Mouse (Mus musculus) T-helper 17 cell (primary cell): Measurements from ENCODE around the gene Gm38655.
"Not testable (repeated sequence)": the region's sequence is repeated elsewhere in the genome, so short reads cannot be mapped to it uniquely, and the experiment has no call there.

Experiments used
- in situ Hi-C, 2 experiments: fragments of 300-600 bp; cut with MboI, MseI; formaldehyde crosslinking; loops; 1 replicate in 1 of 2; 2 replicates in 1 of 2; pipeline ENCODE4 v1.15.1; 2025; ENCODE audit warnings: high pct_unique_total_duplicates in 2 of 2

Gm38655 gene

GRCm38 (mm10) chr17:25175411-25175810 is at the start of gene Gm38655:
Gene Gm38655, minus strand, starts transcription at chr17:25175471.
- in situ Hi-C loops, result no loop called here

DNA sequence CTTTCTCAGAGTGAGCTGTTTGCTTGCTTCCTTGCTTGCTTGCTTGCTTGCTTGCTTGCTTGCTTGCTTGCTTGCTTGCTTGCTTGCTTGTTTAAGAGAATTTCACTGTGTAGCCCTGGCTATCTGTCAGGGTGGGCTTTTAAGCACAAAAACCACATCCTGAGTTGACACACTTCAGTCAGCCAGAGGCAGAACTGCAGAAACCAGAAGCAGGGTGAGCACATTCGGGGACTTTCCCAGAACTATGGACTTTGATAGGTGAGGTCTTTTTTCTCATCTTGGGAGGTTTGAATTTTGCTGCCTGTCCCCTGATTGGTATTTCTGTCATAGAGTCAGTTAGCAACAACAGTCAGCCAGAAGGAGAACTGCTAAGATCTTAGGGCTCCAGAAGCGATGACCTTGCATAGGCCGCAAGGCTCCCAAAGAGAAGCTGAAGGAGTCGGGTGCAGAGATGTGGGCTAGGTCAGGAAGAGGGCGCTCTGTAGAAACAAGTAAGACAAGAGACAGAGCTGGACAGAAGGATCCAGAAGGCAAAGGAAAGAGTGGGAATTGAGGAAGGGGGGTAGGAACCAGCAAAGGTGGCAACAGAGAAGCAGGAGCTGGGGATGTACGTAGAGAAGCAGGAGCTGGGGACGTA is 49.4 kb upstream of the Gm38655 start:
- in situ Hi-C loops, result loop anchor here in 1 of 2 experiments (5.0 kb wide), 1 partner anchor 37 kb away; the partner anchor contains the start of gene Unkl

DNA sequence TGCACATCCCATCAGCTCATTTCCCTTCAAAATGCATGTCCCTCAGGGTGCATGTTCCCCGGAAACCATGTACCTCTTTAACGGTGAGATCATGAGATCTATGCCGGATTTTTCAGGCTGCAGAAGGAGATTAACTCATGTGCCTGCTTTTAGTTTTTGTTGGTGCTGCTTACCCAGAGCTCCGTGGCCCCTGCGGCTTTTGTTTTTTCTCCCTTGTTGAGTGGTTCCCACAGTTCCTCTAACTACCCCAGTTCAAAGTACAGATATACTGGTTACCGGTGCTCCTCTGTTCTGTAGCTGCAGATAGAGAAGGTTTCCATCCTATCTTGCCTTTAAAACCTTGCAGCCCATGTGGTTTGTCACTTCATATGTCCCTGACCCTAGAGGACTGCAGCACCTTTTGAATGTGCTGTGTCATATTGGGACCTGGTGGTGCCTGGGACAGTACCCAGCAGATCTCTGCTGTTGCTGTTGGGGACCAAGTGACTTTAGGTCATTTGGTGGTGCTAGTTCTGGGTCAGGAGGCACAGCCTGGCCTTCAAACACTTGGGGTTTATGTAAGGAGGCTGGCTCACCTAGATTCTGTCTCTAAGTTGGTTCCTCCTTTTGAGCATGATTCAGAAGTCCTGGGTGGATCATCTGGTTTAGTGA is 47.8 kb upstream of the Gm38655 start:
- in situ Hi-C loops, result no loop called here

GRCm38 (mm10) chr17:25222504-25222940 is 47.3 kb upstream of the Gm38655 start:
- in situ Hi-C loops, result not testable (repeated sequence)

DNA sequence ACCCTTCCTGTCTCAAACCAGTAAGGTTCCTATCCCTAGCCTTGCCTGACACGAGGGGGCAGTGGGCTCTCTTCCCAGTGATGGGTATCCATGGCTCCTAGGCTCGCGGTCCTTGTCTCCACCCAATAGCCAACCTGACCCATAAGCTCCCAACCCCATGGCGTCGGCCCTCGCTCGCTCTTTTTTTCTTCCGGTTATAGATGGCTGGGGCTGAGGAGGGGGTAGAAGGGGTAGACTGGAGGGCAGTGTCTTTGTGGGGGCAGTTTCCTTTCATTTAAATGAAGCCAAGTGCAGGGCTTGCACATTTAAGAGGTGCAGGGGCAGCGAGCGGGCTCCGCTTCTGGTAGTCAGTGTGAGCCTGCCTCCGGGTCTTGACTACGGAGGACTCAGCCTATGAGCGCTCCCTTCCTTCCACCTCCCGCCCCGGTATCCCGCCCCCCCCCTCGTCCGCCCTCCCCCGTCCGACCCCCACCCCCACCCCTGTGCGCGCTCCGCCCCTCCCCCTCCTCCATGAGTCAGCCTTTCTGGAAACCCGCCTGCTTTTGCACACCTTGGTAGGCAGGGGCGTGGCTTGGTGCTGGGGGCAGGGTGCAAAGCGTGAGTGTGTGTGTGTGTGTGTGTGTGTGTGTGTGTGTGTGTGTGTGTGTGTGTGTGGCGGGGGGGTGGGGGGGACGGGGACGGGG is 46.7 kb upstream of the Gm38655 start:
- in situ Hi-C loops, result no loop called here

GRCm38 (mm10) chr17:25220746-25221145 is 45.5 kb upstream of the Gm38655 start:
- in situ Hi-C loops, result no loop called here

DNA sequence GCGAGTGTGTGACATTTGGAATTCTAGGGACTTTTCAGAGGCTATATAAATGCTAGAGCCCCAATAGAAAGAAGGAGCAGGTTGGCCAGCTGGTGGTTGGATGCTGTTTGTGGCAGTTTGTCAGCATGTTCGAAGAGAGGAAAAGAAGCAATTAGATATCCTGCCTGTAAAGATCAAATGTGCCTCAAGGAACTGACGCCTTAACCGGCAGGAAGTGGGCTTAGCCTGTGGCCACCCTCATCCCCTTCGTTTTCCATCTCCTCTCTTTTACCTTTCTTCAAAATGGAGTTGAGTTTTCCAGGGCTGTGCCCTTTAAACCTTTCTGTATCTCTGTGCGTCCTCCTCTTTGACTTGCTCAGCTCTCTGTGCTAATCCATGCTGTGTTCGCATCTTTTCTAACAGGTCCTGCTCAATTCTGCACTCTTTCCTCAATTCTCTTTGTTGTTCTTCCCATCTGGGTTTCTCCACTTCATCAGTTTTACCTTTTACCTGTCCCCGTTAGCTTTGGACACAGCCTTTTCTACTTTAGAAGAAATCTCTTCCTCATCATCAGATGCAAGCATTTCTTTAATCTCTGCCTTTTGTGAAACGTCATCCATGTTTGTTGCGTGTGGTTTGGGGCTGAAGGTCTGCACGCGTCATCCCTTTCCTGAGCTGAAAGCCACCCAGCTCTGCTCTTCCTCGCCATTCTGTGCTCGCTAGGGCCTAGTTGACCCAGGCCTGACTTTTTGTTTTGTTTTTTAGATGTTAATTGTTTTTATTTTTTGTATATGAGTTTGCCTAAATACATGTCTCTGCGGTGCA is 44.4 kb upstream of the Gm38655 start:
- in situ Hi-C loops, result no loop called here

- in situ Hi-C loops, result no loop called here
These were observed 43.7 kb upstream of the Gm38655 start for GRCm38 (mm10) chr17:25218967-25219366.

GRCm38 (mm10) chr17:25215431-25215830 is 40.2 kb upstream of the Gm38655 start:
- in situ Hi-C loops, result no loop called here

GRCm38 (mm10) chr17:25211705-25212104 is 36.4 kb upstream of the Gm38655 start:
- in situ Hi-C loops, result no loop called here

GRCm38 (mm10) chr17:25210680-25211466 is 35.6 kb upstream of the Gm38655 start:
- in situ Hi-C loops, result no loop called here

DNA sequence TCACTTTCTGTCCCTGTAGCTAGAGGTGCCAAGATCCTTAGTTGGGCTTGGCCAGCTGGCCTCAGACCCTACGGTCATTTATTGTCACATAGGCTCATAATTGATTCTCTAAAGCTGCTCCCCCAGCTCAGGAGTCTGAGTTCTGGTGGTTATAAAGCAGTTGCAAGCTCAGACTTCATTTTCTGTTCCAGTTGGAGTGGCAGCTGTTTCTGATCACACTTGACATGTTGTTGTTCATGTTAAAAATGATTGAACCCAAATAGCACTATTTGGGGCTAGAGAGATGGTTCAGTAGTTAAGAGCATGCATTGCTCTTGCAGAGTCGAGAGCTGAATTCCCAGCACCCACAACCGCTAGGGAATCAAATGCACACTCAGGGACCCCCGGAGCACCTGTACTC is 34.7 kb upstream of the Gm38655 start:
- in situ Hi-C loops, result no loop called here

DNA sequence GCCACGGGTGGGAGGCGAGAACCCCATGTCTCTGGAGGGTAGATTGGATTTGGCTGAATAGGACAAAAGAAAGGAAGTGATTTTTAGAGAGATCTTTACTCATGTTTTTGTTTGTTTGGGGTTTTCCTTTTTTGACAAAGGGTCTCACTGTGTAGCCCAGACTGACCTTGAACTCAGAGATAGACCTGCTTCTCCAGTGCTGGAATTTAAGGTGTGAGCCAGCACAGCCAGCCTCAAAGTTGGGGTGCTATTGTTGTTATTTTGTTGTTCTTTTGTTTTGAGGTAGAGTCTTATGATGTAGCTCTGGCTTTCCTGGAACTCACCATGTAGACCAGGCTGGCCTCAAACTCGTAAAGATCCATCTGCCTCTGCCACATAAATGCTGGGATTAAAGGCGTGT is 27.1 kb upstream of the Gm38655 start:
- in situ Hi-C loops, result no loop called here

- in situ Hi-C loops, result loop anchor here (5.0 kb wide), 2 partner anchors 38 to 83 kb away; partner anchors contain the start of gene Ube2i (in 1 of the 2)
These were observed 13.8 kb upstream of the Gm38655 start for GRCm38 (mm10) chr17:25189091-25189490.

GRCm38 (mm10) chr17:25188150-25189031 is 13.1 kb upstream of the Gm38655 start, which contains the start of gene Unkl:
Gene Unkl, plus strand, starts transcription at chr17:25188397.
- in situ Hi-C loops, result loop anchor here (5.0 kb wide), 2 partner anchors 39 to 84 kb away; partner anchors contain the start of gene Ube2i (in 1 of the 2)

DNA sequence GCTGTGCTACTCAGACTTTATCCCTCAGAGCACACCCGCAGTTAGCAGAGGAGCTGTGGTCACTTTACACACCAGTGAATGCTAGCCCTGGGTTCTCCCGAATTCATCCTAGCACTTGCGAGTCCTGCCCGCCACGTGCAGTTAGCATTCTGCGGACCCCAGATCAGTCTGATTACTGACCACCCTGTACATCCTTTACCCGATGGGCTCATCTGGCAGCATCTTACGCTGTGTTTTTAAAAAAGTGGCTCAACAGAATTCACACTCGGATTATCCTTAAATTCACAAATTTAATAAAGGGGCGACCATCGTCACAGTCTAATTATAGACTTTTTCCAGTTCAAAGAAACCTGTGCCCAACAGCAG is 12.5 kb upstream of the Gm38655 start:
- in situ Hi-C loops, result loop anchor here (5.0 kb wide), 2 partner anchors 40 to 85 kb away; partner anchors contain the start of gene Ube2i (in 1 of the 2)

DNA sequence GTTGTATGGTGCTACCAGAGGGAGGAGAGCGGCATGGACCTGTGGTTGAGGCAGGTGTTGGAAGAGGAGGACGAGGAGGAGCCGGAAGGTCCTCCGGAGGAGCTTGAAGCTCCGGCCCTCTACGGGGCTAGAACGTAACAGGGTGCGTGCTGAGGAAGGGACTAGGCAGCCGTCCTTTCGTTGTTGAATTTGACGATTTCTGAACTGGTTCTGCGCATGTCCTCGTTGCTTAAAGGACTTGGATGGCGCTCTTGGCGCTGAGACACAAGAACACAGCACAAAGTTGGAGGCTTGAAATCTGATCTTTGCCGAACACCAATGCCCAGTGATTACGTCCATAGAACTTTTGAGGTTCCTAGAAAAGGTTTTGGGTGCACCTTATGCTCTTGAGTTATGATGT is 9.7 kb upstream of the Gm38655 start:
- in situ Hi-C loops, result loop anchor here (5.0 kb wide), 2 partner anchors 42 to 87 kb away; partner anchors contain the start of gene Ube2i (in 1 of the 2)

GRCm38 (mm10) chr17:25184129-25184691 is 8.9 kb upstream of the Gm38655 start, which contains the start of gene BC003965:
Gene BC003965, plus strand, starts transcription at chr17:25184554.
- in situ Hi-C loops, result no loop called here

DNA sequence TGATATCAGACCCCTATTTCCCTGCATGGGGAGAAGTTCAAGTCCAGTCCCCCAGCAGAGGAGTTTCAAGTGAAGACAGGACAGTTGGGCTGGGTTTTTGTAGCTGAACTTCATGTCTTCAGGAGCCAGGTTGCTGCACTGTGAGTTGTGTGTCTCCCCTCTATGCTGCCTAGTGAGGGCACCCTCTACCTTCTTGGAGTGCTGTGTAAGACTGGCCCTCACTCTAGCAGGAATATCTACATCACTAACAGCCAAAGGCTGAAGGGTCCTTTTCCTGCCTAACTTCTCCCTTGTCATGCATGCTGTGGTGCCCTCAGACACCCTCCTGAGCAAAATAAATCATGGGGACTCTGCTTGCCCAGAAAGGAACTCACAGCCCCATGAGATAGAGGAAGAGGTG is 8.0 kb upstream of the Gm38655 start:
- in situ Hi-C loops, result no loop called here
